Mouse (Mus musculus) ES-E14 (cell line): ENCODE results near the gene Gjd3. TPM values are rescaled to one million over a fixed set of nuclear protein-coding genes. Genes with fewer than 3 reads are reported as not detected.
A peak's percentile ranks its signal among the peaks of the same experiment; 100 is the strongest.

Source experiments
- DNase-seq: peaks from one replicate; pipeline ENCODE4 v3.0.0-alpha.2; 2013; ENCODE audit warnings: low read depth, low spot score
- H3K27ac ChIP-seq: 2 replicates; pipeline ENCODE4 v1.5.1; 2012; ENCODE audit warnings: low read depth, mild to moderate bottlenecking, low read length, moderate library complexity, mixed read lengths; ENCODE audit not compliant: poor library complexity, insufficient read depth, severe bottlenecking
- H3K36me3 ChIP-seq: 2 replicates; pipeline ENCODE4 v1.6.1; 2012; ENCODE audit warnings: mild to moderate bottlenecking, low read length, moderate library complexity, mixed read lengths; ENCODE audit not compliant: control insufficient read depth, poor library complexity, insufficient read depth, severe bottlenecking
- H3K4me1 ChIP-seq, 2 experiments: fragments of 150-350 bp in 1 of 2; sonication (generic) in 1 of 2; 2 replicates each; pipeline ENCODE4 v1.6.1; 2012; ENCODE audit warnings: low read length in 2 of 2, mild to moderate bottlenecking in 1 of 2, mixed read lengths in 1 of 2; ENCODE audit not compliant: control insufficient read depth in 2 of 2, insufficient read depth in 2 of 2, poor library complexity in 1 of 2
- H3K4me3 ChIP-seq, 2 experiments: fragments of 150-350 bp in 1 of 2; sonication (generic) in 1 of 2; 2 replicates each; pipeline ENCODE4 v1.5.1; 2012; ENCODE audit warnings: low read length in 2 of 2, low read depth in 1 of 2, mild to moderate bottlenecking in 1 of 2, mixed read lengths in 1 of 2; ENCODE audit not compliant: insufficient read depth in 1 of 2, poor library complexity in 1 of 2, severe bottlenecking in 1 of 2
- H3K9ac ChIP-seq: 2 replicates; pipeline ENCODE4 v1.6.1; 2012; ENCODE audit warnings: low read depth, mild to moderate bottlenecking, low read length, mixed read lengths; ENCODE audit not compliant: poor library complexity, insufficient read depth, severe bottlenecking
- H3K9me3 ChIP-seq: fragments of 150-350 bp; sonication (generic); 2 replicates; pipeline ENCODE4 v1.6.1; 2012; ENCODE audit warnings: low read depth, mild to moderate bottlenecking, low read length; ENCODE audit not compliant: control insufficient read depth, insufficient read depth
- CHD2 ChIP-seq: IDR thresholded peaks from 2 replicates; pipeline ENCODE4 v1.6.1; 2014; ENCODE audit warnings: mild to moderate bottlenecking, low read depth, low read length, inconsistent platforms
- HCFC1 ChIP-seq: IDR thresholded peaks from 2 replicates; pipeline ENCODE4 v1.6.1; 2012; ENCODE audit warnings: low read length, inconsistent platforms, borderline replicate concordance; ENCODE audit not compliant: insufficient read depth
- MAFK ChIP-seq: IDR thresholded peaks from 2 replicates; pipeline ENCODE4 v1.6.1; 2014; ENCODE audit warnings: mild to moderate bottlenecking, low read depth, low read length, inconsistent platforms; ENCODE audit not compliant: insufficient read depth
- ZC3H11A ChIP-seq: IDR thresholded peaks from 2 replicates; pipeline ENCODE4 v1.6.1; 2012; ENCODE audit warnings: low read depth, mild to moderate bottlenecking, inconsistent platforms, low read length, borderline replicate concordance
- ZNF384 ChIP-seq: IDR thresholded peaks from 2 replicates; pipeline ENCODE4 v1.6.1; 2012; ENCODE audit warnings: low read depth, low read length, inconsistent platforms
- in situ Hi-C, 2 experiments: fragments of 600-800 bp; cut with MboI; formaldehyde crosslinking; loops; one replicate each; pipeline ENCODE4 v1.15.1; 2025; ENCODE audit warnings: low sequenced_read_pairs in 2 of 2, inconsistent platforms in 1 of 2; ENCODE audit not compliant: unreplicated experiment in 2 of 2
- total RNA-seq: library from RNA; depleted of rRNA; stranded (reverse); fragments of 300-350 nt; gene quantifications from 2 replicates; pipeline ENCODE4 v1.2.3, GENCODE M21; 2012

The Gjd3 gene
- total RNA-seq, 1 experiment: 0.27 TPM

DNA sequence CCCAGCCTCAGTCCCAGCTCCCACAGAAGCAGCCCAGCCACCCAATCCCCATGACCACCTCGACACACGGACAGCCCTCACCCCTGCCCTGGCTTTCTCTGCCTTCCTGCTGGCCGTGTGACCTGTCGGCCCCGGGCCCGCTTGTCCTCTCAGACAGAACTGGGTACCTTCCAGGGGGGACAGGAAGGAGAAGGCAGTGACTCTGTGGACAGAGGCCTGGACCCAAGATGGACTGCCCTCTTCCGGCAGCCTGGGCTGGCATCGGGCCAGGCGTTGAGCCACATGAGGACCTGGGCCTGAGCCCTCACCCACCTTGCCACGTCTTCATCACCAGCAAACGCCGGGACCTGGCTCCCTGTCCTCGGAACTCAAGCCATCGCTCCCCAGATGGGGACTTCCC lies 9.2 kb downstream of the Gjd3 start:
- no peak for TF ChIP-seq ZC3H11A
- no peak for TF ChIP-seq CHD2
- TF ChIP-seq ZNF384: no peak
- no peak for TF ChIP-seq MAFK
- TF ChIP-seq HCFC1: no peak
- Histone ChIP-seq H3K9ac (no peak overlapping the region), H3K4me3 (no peak overlapping the region), H3K4me1 (peaks cover 2 to 22% of the 10 kb centered on the region in 2 experiments; a peak in 3 of 4 replicates), H3K9me3 (no peaks in the 10 kb centered on the region), H3K36me3 (peaks cover 45% of the 10 kb centered on the region), H3K27ac (no peak overlapping the region)
- in situ Hi-C loops: loop anchor here (5.0 kb wide), 2 partner anchors 46 to 56 kb away; partner anchors contain the start of gene Rara (in 1 of the 2)
- no peak for DNase-seq

DNA sequence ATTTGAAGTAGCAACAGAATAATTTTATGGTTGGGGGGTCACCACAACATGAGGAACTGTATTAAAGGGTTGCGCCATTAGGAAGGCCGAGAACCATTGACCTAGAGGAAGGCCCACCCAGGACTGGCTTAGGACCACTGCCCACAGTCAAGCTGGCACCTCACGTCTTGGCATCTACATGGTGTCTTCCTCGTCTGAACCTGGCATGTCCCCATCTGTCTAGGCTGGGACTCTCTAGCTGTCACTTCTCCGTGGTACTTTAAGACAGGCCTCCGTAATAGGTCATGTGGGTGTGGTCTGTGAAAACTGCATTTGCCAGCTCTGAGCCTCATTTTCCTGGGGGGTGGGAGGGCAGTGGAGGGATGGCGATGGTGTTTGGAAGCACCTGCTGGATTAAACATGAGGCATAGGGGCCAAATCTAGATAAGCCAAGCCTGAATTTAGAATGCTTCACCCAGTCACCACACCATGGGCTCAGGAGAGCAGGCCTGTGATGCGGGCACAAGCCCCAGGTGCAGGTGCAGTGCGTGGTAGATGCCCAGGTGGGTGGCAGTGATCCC lies 9.9 kb downstream of the Gjd3 start:
- Histone ChIP-seq H3K4me3 (no peak overlapping the region), H3K36me3 (peaks cover 52% of the 10 kb centered on the region), H3K9me3 (no peaks in the 10 kb centered on the region), H3K27ac (no peak overlapping the region), H3K9ac (no peak overlapping the region), H3K4me1 (peaks cover 6 to 26% of the 10 kb centered on the region in 2 experiments; a peak in 3 of 4 replicates)
- in situ Hi-C loops: loop anchor here (5.0 kb wide), 2 partner anchors 46 to 56 kb away; partner anchors contain the start of gene Rara (in 1 of the 2)
- no peak for DNase-seq
- TF ChIP-seq ZC3H11A: no peak
- TF ChIP-seq HCFC1: no peak
- TF ChIP-seq CHD2: no peak
- no peak for TF ChIP-seq ZNF384
- no peak for TF ChIP-seq MAFK

DNA sequence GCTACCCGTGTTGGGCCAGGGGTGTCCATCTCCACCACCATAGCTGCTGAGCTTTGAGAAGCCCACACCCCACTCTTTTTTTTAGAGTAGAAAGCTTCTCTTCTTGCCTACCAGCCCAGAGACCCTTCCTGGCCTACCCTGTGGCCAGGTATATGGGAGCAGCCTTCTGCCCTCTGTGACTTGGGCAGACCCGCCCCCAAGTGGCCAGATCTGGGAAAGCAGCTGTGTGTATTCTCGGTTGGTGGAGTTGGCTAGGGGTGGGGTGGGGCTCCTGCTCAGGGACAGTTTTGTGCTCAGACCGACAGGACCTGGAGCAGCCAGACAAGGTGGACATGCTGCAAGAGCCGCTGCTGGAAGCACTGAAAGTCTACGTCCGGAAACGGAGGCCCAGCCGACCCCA lies 10.6 kb downstream of the Gjd3 start:
- no peak for DNase-seq
- Histone ChIP-seq H3K4me3 (no peak overlapping the region), H3K27ac (no peak overlapping the region), H3K9ac (no peak overlapping the region), H3K9me3 (no peaks in the 10 kb centered on the region), H3K36me3 (peaks cover 54% of the 10 kb centered on the region), H3K4me1 (peaks cover 10 to 28% of the 10 kb centered on the region in 2 experiments; a peak in 3 of 4 replicates)
- TF ChIP-seq CHD2 (no peak), ZC3H11A (peak; percentile 79; the same call in 1 of the 2 replicates)
- in situ Hi-C loops: loop anchor here (5.0 kb wide), 2 partner anchors 45 to 55 kb away; partner anchors contain the start of gene Rara (in 1 of the 2)

DNA sequence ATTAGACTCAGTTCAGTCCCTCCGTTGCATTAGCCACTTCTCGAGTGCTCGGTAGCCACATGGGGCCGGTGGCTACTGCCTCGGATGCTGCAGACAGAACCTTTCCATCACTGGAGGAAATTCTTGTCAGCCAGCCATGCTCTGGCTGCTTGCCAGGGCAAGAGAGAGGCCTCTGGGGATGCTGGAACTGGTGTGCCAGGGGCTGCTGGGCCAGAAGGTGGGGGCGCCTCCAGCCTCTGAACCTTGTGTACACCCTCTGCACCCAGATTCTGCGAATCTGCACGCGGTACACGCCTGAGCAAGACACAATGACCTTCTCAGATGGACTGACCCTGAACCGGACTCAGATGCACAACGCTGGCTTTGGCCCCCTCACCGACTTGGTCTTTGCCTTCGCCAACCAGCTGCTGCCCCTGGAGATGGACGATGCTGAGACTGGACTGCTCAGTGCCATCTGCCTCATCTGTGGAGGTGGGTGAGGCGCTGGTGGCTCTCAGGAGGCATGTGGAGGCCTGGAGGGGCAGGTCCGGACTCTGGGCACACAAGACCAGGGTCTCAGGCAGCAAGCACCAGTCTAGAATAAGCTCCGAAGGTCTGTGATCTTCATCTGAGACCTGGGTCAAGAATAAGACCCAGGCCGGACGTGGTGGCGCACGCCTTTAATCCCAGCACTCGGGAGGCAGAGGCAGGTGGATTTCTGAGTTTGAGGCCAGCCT lies 11.3 kb downstream of the Gjd3 start:
- Histone ChIP-seq H3K4me1 (peaks cover 14 to 35% of the 10 kb centered on the region in 2 experiments; a peak in 3 of 4 replicates), H3K36me3 (peaks cover 61% of the 10 kb centered on the region), H3K9me3 (no peaks in the 10 kb centered on the region), H3K9ac (no peak overlapping the region), H3K4me3 (no peak overlapping the region), H3K27ac (no peak overlapping the region)
- no peak for DNase-seq
- TF ChIP-seq HCFC1: no peak
- TF ChIP-seq CHD2: no peak
- TF ChIP-seq ZNF384: no peak
- TF ChIP-seq MAFK: no peak
- TF ChIP-seq ZC3H11A: no peak
- in situ Hi-C loops: loop anchor here (5.0 kb wide), 2 partner anchors 44 to 54 kb away; partner anchors contain the start of gene Rara (in 1 of the 2)
